Mouse (Mus musculus): ENCODE measurements around the gene Cep131.

DNA sequence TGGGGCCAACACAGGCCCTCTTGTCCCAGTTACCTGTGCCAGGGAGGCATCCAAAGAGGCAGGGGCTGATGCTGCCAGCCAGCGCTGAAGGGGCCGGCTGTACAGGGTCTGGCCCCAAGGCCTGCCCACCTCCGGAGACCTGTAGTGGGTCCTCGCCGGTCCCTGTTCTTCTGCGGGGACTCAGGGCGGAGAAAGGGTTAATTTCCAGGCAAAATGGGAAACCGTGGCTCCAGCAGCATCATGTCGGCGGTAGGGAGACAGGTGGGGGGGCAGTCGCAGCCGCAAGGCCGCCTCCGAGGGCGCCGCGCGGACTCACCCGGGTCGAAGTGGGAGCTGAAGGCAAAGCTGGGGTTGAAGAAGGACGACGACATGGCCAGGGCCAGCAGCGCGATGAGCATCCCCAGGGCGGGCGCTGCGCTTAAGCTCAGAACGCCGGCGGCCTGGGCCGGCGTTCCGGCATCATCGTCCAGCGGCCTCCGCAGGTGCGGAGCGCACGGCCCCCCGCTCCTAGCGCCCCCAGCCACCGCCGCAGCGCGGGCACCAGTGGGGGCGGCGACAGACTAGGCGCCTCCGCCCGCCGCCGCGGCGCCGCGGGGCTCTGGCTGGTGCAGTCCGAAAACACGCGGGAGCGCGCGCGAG lies 40.0 kb downstream of the Cep131 start, which contains the start of gene Aatk:
- TF ChIP-seq EP300 (IDR thresholded peaks at IDR 0.05; ENCODE audit: low read depth) (no peak), CTCF (IDR thresholded peaks at IDR 0.05; ENCODE audit: low read depth) (no peak)

Measured in liver, embryonic 14.5 days (tissue).